8 mouse cellular contexts compared by ENCODE assay signal in genomic region chr7:101663514-101664159, GRCm38 (mm10). TPM values are rescaled to one million over a fixed set of nuclear protein-coding genes. Genes with fewer than 3 reads are reported as not detected.
DNase-seq lines count a peak whose midpoint lies in the region; ATAC-seq lines count a peak whose summit lies in the region.

Gene Clpb, plus strand, starts transcription at chr7:101663633.

- no peaks in the 10 kb centered on the region for H3K9me3 ChIP-seq in heart, embryonic 14.5 days (ENCODE audit: control insufficient read depth, low read length)
- H3K9me3 ChIP-seq in liver, embryonic 13.5 days (replicated peaks) = no peaks in the 10 kb centered on the region
- H3K9me3 ChIP-seq in stomach, embryonic 16.5 days (replicated peaks; ENCODE audit: control insufficient read depth, low read length) = no peaks in the 10 kb centered on the region

- H3K4me2 ChIP-seq in heart, embryonic 14.5 days (ENCODE audit: low read length) = peak within 1 kb of the TSS; percentile 79
- peak within 1 kb of the TSS; percentile 70 for H3K4me2 ChIP-seq in liver, embryonic 13.5 days
- H3K4me2 ChIP-seq in stomach, embryonic 16.5 days (ENCODE audit: low read depth, low read length) = peak within 1 kb of the TSS; percentile 80

- H3K4me3 ChIP-seq in heart, embryonic 14.5 days (ENCODE audit: control insufficient read depth in 1 of 2, insufficient read depth in 1 of 2, low read depth in 1 of 2, low read length in 2 of 2) = peak within 1 kb of the TSS; percentile 74 to 83
- H3K4me3 ChIP-seq in liver, embryonic 13.5 days (replicated peaks) = peak within 1 kb of the TSS; percentile 67
- H3K4me3 ChIP-seq in stomach, embryonic 16.5 days (replicated peaks; ENCODE audit: low read length) = peak within 1 kb of the TSS; percentile 76

- WGBS in heart, embryonic 14.5 days = 1% methylated on average over 49 of the region's 49 CpGs
- WGBS in liver, embryonic 13.5 days (ENCODE audit: insufficient replicate concordance) = under 1% methylated on average over 49 of the region's 49 CpGs
- WGBS in stomach, embryonic 16.5 days = 1% methylated on average over 49 of the region's 49 CpGs

- no peaks in the 10 kb centered on the region; the same call in 1 of the 2 replicates for H3K36me3 ChIP-seq in heart, embryonic 14.5 days (ENCODE audit: control insufficient read depth, insufficient read depth, low read length)
- H3K36me3 ChIP-seq in liver, embryonic 13.5 days = peaks cover 4% of the 10 kb centered on the region; the same call in 1 of the 2 replicates
- no peaks in the 10 kb centered on the region for H3K36me3 ChIP-seq in stomach, embryonic 16.5 days (ENCODE audit: control insufficient read depth, insufficient read depth, low read length)

- peak within 1 kb of the TSS; percentile 15 to 73; a peak in 2 of 4 replicates for H3K27ac ChIP-seq in heart, embryonic 14.5 days (replicated peaks in 1 of 2; ENCODE audit: control insufficient read depth in 1 of 2, insufficient read depth in 1 of 2, low read depth in 2 of 2, low read length in 2 of 2)
- H3K27ac ChIP-seq in liver, embryonic 13.5 days = peak within 1 kb of the TSS; percentile 58
- H3K27ac ChIP-seq in stomach, embryonic 16.5 days (ENCODE audit: low read length) = peak within 1 kb of the TSS; percentile 56

- peak within 1 kb of the TSS; percentile 68 for H3K9ac ChIP-seq in heart, embryonic 14.5 days (ENCODE audit: low read length)
- peak within 1 kb of the TSS; percentile 66 for H3K9ac ChIP-seq in liver, embryonic 13.5 days
- H3K9ac ChIP-seq in stomach, embryonic 16.5 days (ENCODE audit: low read length) = peak within 1 kb of the TSS; percentile 69

- DNase-seq in c-Kit-negative CD71-positive TER-119-positive erythroid progenitor cells, embryonic 14.5 days (ENCODE audit: low read depth, low spot score) = peak; percentile 66
- peak; percentile 97 for DNase-seq in fibroblast of lung, adult 2 months (ENCODE audit: low read depth)
- peak; percentile 96 for DNase-seq in kidney, postnatal 14 days
- DNase-seq in liver, embryonic 13.5 days = peak; percentile 84
- DNase-seq in neural tube, embryonic 10.5 days (ENCODE audit: extremely low spot score, low spot score) = peak; percentile 80

- H3K4me1 ChIP-seq in heart, embryonic 14.5 days (ENCODE audit: control insufficient read depth in 2 of 2, insufficient read depth in 2 of 2, low read length in 2 of 2) = peaks cover 2 to 12% of the 10 kb centered on the region in 2 experiments; a peak in 3 of 4 replicates
- peaks cover 21% of the 10 kb centered on the region for H3K4me1 ChIP-seq in liver, embryonic 13.5 days (replicated peaks)
- H3K4me1 ChIP-seq in stomach, embryonic 16.5 days (ENCODE audit: control insufficient read depth, insufficient read depth, low read length) = peaks cover 16% of the 10 kb centered on the region

- H3K27me3 ChIP-seq in heart, embryonic 14.5 days (ENCODE audit: control insufficient read depth, insufficient read depth, low read length) = no peaks in the 10 kb centered on the region
- H3K27me3 ChIP-seq in liver, embryonic 13.5 days = no peaks in the 10 kb centered on the region
- no peaks in the 10 kb centered on the region for H3K27me3 ChIP-seq in stomach, embryonic 16.5 days (ENCODE audit: control insufficient read depth, insufficient read depth, low read length)

- peak; percentile 99 for ATAC-seq in CD4-positive, CD25-positive, alpha-beta regulatory T cell, adult 4 months
- peak; percentile 95 for ATAC-seq in heart, embryonic 14.5 days (ENCODE audit: insufficient number of reproducible peaks, insufficient read depth, low FRiP score, low read depth)
- peak; percentile 98 for ATAC-seq in liver, embryonic 13.5 days (ENCODE audit: low read depth)
- ATAC-seq in stomach, embryonic 16.5 days (ENCODE audit: insufficient read depth, low FRiP score) = peak; percentile 98

RNA-seq across cellular contexts. Expression of gene Clpb, which starts in this region (rescaled TPM):
- polyA plus RNA-seq in CD4-positive, CD25-positive, alpha-beta regulatory T cell, adult 4 months (2017; shearing (Covaris generic)) = 10 to 100 TPM in 1 of 2 experiments, 1 to 10 TPM in 1; 9.9 to 14.9 TPM
- polyA plus RNA-seq in heart, embryonic 14.5 days (2014; fragmentation: Nextera tagmentation; extraction: Ambion mirVana) = 46.8 and 48.7 TPM in 2 replicates
- polyA plus RNA-seq in liver, embryonic 13.5 days (2015; fragmentation: Nextera tagmentation; extraction: Ambion mirVana) = 30.3 and 31.9 TPM in 2 replicates
- polyA plus RNA-seq in stomach, embryonic 16.5 days (2015; fragmentation: Nextera tagmentation; extraction: Ambion mirVana) = 55.9 and 62.8 TPM in 2 replicates

Comparison
In these comparisons a context has a peak if more than half of its experiments do, and no peak if none do; other contexts are left out.
1. Peak in every context shown above with its lines: DNase-seq, ATAC-seq, H3K4me3 ChIP-seq and H3K27ac ChIP-seq.